8 mouse cellular contexts compared by ENCODE assay signal in genomic region chr6:91441145-91441662, GRCm38 (mm10). TPM values are rescaled to one million over a fixed set of nuclear protein-coding genes. Genes with fewer than 3 reads are reported as not detected.
DNase-seq lines count a peak whose midpoint lies in the region; ATAC-seq and TF ChIP-seq lines count a peak whose summit lies in the region.

No protein-coding gene starts in this region.

- peak overlapping the region; percentile 97 for H3K4me2 ChIP-seq in heart, embryonic 13.5 days
- H3K4me2 ChIP-seq in limb, embryonic 13.5 days (replicated peaks), result peak overlapping the region; percentile 86
- peak overlapping the region; percentile 98 for H3K4me2 ChIP-seq in neural tube, embryonic 14.5 days (ENCODE audit: low read depth, low read length)

- peak overlapping the region; percentile 78 for H3K4me3 ChIP-seq in heart, embryonic 13.5 days
- peak overlapping the region; percentile 81 for H3K4me3 ChIP-seq in G1E (ENCODE audit: low read depth, low read length)
- H3K4me3 ChIP-seq in forebrain, embryonic 10.5 days, result peak overlapping the region; percentile 66
- H3K4me3 ChIP-seq in limb, embryonic 13.5 days, result peak overlapping the region; percentile 68
- peak overlapping the region; percentile 57 for H3K4me3 ChIP-seq in neural tube, embryonic 14.5 days (ENCODE audit: low read depth, low read length)

- TF ChIP-seq CTCF in G1E (IDR thresholded peaks at IDR 0.05; ENCODE audit: low read depth, low read length), result no peak

- H3K36me3 ChIP-seq in heart, embryonic 13.5 days, result no peaks in the 10 kb centered on the region
- peaks cover 13% of the 10 kb centered on the region for H3K36me3 ChIP-seq in G1E (replicated peaks)
- no peaks in the 10 kb centered on the region for H3K36me3 ChIP-seq in forebrain, embryonic 10.5 days (replicated peaks)
- H3K36me3 ChIP-seq in limb, embryonic 13.5 days, result no peaks in the 10 kb centered on the region
- H3K36me3 ChIP-seq in neural tube, embryonic 14.5 days (ENCODE audit: control insufficient read depth, insufficient read depth, low read length), result no peaks in the 10 kb centered on the region

- intact Hi-C loops in heart, postnatal 25 days (cut with DNase I), result loop anchor here (2.0 kb wide), 2 partner anchors 32 to 74 kb away; partner anchors contain the start of genes Chchd4, Lsm3, Tmem43 and Xpc

- peak overlapping the region; percentile 70 for H3K27ac ChIP-seq in heart, embryonic 13.5 days (replicated peaks)
- H3K27ac ChIP-seq in forebrain, embryonic 10.5 days, result peak overlapping the region; percentile 83
- H3K27ac ChIP-seq in limb, embryonic 13.5 days, result peak overlapping the region; percentile 49; the same call in 1 of the 2 replicates
- H3K27ac ChIP-seq in neural tube, embryonic 14.5 days (ENCODE audit: low read depth, low read length), result peak overlapping the region; percentile 85

- ATAC-seq in heart, embryonic 13.5 days (ENCODE audit: extremely low read depth, insufficient number of reproducible peaks, low FRiP score, low TSS enrichment), result no peak
- no peak for ATAC-seq in G1E (ENCODE audit: extremely low read depth, insufficient number of reproducible peaks, low FRiP score, poor library complexity, severe bottlenecking)
- ATAC-seq in limb, embryonic 13.5 days (ENCODE audit: low FRiP score, low read depth), result peak; percentile 39; the same call in 1 of the 2 replicates
- ATAC-seq in neural tube, embryonic 14.5 days (ENCODE audit: low read depth), result peak; percentile 60

- peaks cover 35% of the 10 kb centered on the region for H3K27me3 ChIP-seq in heart, embryonic 13.5 days (replicated peaks)
- peaks cover 20% of the 10 kb centered on the region for H3K27me3 ChIP-seq in G1E (ENCODE audit: insufficient read depth, low read length)
- peaks cover 15% of the 10 kb centered on the region; the same call in 1 of the 2 replicates for H3K27me3 ChIP-seq in forebrain, embryonic 10.5 days (ENCODE audit: poor library complexity, severe bottlenecking)
- peaks cover 19% of the 10 kb centered on the region for H3K27me3 ChIP-seq in limb, embryonic 13.5 days
- H3K27me3 ChIP-seq in neural tube, embryonic 14.5 days (ENCODE audit: control insufficient read depth, insufficient read depth, low read length), result no peaks in the 10 kb centered on the region

- H3K9ac ChIP-seq in heart, embryonic 13.5 days, result peak overlapping the region; percentile 84
- peak overlapping the region; percentile 78 for H3K9ac ChIP-seq in limb, embryonic 13.5 days
- H3K9ac ChIP-seq in neural tube, embryonic 14.5 days (replicated peaks; ENCODE audit: low read depth, low read length), result peak overlapping the region; percentile 77

- no peak for DNase-seq in heart, postnatal 25 days (ENCODE audit: low spot score)
- peak; percentile 18 for DNase-seq in G1E (ENCODE audit: low spot score)
- no peak for DNase-seq in forebrain, embryonic 10.5 days (ENCODE audit: extremely low spot score, low spot score)
- DNase-seq in frontal cortex, postnatal 36 days (ENCODE audit: low spot score in 2 of 2), result no peak
- no peak for DNase-seq in ovary, postnatal 14 days (ENCODE audit: low spot score)

- 2% methylated on average over 19 of the region's 19 CpGs for WGBS in heart, embryonic 13.5 days
- 5% methylated on average over 19 of the region's 19 CpGs for WGBS in forebrain, embryonic 10.5 days
- WGBS in limb, embryonic 13.5 days, result 3% methylated on average over 19 of the region's 19 CpGs
- 3% methylated on average over 19 of the region's 19 CpGs for WGBS in neural tube, embryonic 14.5 days

- H3K9me3 ChIP-seq in heart, embryonic 13.5 days, result no peaks in the 10 kb centered on the region
- H3K9me3 ChIP-seq in G1E (replicated peaks), result no peaks in the 10 kb centered on the region
- no peaks in the 10 kb centered on the region for H3K9me3 ChIP-seq in forebrain, embryonic 10.5 days
- no peaks in the 10 kb centered on the region for H3K9me3 ChIP-seq in limb, embryonic 13.5 days
- H3K9me3 ChIP-seq in neural tube, embryonic 14.5 days (ENCODE audit: control insufficient read depth, low read length), result no peaks in the 10 kb centered on the region

- H3K4me1 ChIP-seq in heart, embryonic 13.5 days, result peaks cover 8% of the 10 kb centered on the region
- H3K4me1 ChIP-seq in G1E (ENCODE audit: insufficient read depth, low read depth, low read length), result peaks cover 20% of the 10 kb centered on the region
- peaks cover 8% of the 10 kb centered on the region for H3K4me1 ChIP-seq in forebrain, embryonic 10.5 days
- peaks cover 5% of the 10 kb centered on the region for H3K4me1 ChIP-seq in limb, embryonic 13.5 days
- H3K4me1 ChIP-seq in neural tube, embryonic 14.5 days (ENCODE audit: control insufficient read depth, insufficient read depth, low read length), result peaks cover 7% of the 10 kb centered on the region; the same call in 1 of the 2 replicates

RNA-seq across cellular contexts. Expression of gene Wnt7a, which starts 30.0 kb away (rescaled TPM):
- polyA plus RNA-seq in heart, embryonic 13.5 days (2015; fragmentation: Nextera tagmentation; extraction: Ambion mirVana), result 0.06 and 0.13 TPM in 2 replicates
- not detected for total RNA-seq in heart, postnatal 25 days (2021)
- total RNA-seq in G1E (2014; fragmentation: Nextera tagmentation), result not detected in 2 replicates
- 0.05 and 0.06 TPM in 2 replicates for total RNA-seq in G1E (2017)
- polyA plus RNA-seq in G1E (2012), result not detected in 2 replicates
- 10.9 and 11.0 TPM in 2 replicates for polyA plus RNA-seq in forebrain, embryonic 10.5 days (2016; fragmentation: Nextera tagmentation; extraction: Ambion mirVana)
- 5.6 and 6.7 TPM in 2 replicates for polyA plus RNA-seq in limb, embryonic 13.5 days (2015; fragmentation: Nextera tagmentation; extraction: Ambion mirVana)
- 9.4 and 10.5 TPM in 2 replicates for polyA plus RNA-seq in neural tube, embryonic 14.5 days (2014; fragmentation: Nextera tagmentation; extraction: Ambion mirVana)

RNA-seq across cellular contexts. Expression of gene Chchd4, which starts 32.1 kb away (rescaled TPM):
- 28.0 and 33.0 TPM in 2 replicates for polyA plus RNA-seq in heart, embryonic 13.5 days (2015; fragmentation: Nextera tagmentation; extraction: Ambion mirVana)
- total RNA-seq in heart, postnatal 25 days (2021), result 10 to 100 TPM; 15.3 to 15.7 TPM
- total RNA-seq in G1E (2014; fragmentation: Nextera tagmentation) (9.6 and 11.8 TPM in 2 replicates), G1E (2017) (19.3 and 22.1 TPM in 2 replicates)
- 13.4 and 16.1 TPM in 2 replicates for polyA plus RNA-seq in G1E (2012)
- 40.9 TPM in 2 replicates for polyA plus RNA-seq in forebrain, embryonic 10.5 days (2016; fragmentation: Nextera tagmentation; extraction: Ambion mirVana)
- polyA plus RNA-seq in limb, embryonic 13.5 days (2015; fragmentation: Nextera tagmentation; extraction: Ambion mirVana), result 22.3 and 22.6 TPM in 2 replicates
- polyA plus RNA-seq in neural tube, embryonic 14.5 days (2014; fragmentation: Nextera tagmentation; extraction: Ambion mirVana), result 40.6 and 45.1 TPM in 2 replicates

RNA-seq across cellular contexts. Expression of gene Tmem43, which starts 32.3 kb away (rescaled TPM):
- polyA plus RNA-seq in heart, embryonic 13.5 days (2015; fragmentation: Nextera tagmentation; extraction: Ambion mirVana), result 26.7 and 28.1 TPM in 2 replicates
- total RNA-seq in heart, postnatal 25 days (2021), result 10 to 100 TPM; 23.5 to 26.0 TPM
- 11.0 and 16.2 TPM in 2 replicates for total RNA-seq in G1E (2014; fragmentation: Nextera tagmentation)
- 21.0 and 24.3 TPM in 2 replicates for total RNA-seq in G1E (2017)
- 1.5 and 2.3 TPM in 2 replicates for polyA plus RNA-seq in G1E (2012)
- polyA plus RNA-seq in forebrain, embryonic 10.5 days (2016; fragmentation: Nextera tagmentation; extraction: Ambion mirVana), result 70.6 and 72.1 TPM in 2 replicates
- 61.2 and 64.4 TPM in 2 replicates for polyA plus RNA-seq in limb, embryonic 13.5 days (2015; fragmentation: Nextera tagmentation; extraction: Ambion mirVana)
- 37.6 and 43.6 TPM in 2 replicates for polyA plus RNA-seq in neural tube, embryonic 14.5 days (2014; fragmentation: Nextera tagmentation; extraction: Ambion mirVana)

Comparison
In these comparisons a context has a peak if more than half of its experiments do, and no peak if none do; other contexts are left out.
1. ATAC-seq: peak in limb, embryonic 13.5 days (single experiment) and neural tube, embryonic 14.5 days (single experiment); none in heart, embryonic 13.5 days (single experiment) and G1E (single experiment).
2. Peak in every context shown above with its lines, with median percentiles within 50 percentile points of each other: H3K27ac ChIP-seq, H3K4me2 ChIP-seq, H3K4me3 ChIP-seq and H3K9ac ChIP-seq.